Mouse (Mus musculus): ENCODE results near the gene Rps3a1.

- TF ChIP-seq POLR2A (IDR thresholded peaks at IDR 0.05; ENCODE audit: low read depth, low read length): no peak
- TF ChIP-seq CTCF (IDR thresholded peaks at IDR 0.05; ENCODE audit: borderline replicate concordance, insufficient read depth, low read length): no peak
Observed at GRCm38 (mm10) chr3:86149521-86149920, 7.0 kb upstream of the Rps3a1 start.
